Mouse (Mus musculus) kidney, adult 9 months (tissue): ENCODE measurements around the gene Ugt1a5.

ENCODE experiments used
- DNase-seq: peaks from one replicate; pipeline ENCODE4 v3.0.0; 2022

The Ugt1a5 gene

GRCm38 (mm10) chr1:88245881-88246280, 80.1 kb downstream of the Ugt1a5 start:
- DNase-seq: no peak

GRCm38 (mm10) chr1:88246386-88246785, 80.6 kb downstream of the Ugt1a5 start:
- DNase-seq: no peak

GRCm38 (mm10) chr1:88247660-88248059, 81.8 kb downstream of the Ugt1a5 start:
- DNase-seq: no peak

GRCm38 (mm10) chr1:88248658-88249057, 82.8 kb downstream of the Ugt1a5 start:
- DNase-seq: no peak

GRCm38 (mm10) chr1:88249596-88249995, 83.8 kb downstream of the Ugt1a5 start:
- no peak for DNase-seq

- no peak for DNase-seq
Measured at GRCm38 (mm10) chr1:88250023-88250422, 84.2 kb downstream of the Ugt1a5 start.

- no peak for DNase-seq
Measured at GRCm38 (mm10) chr1:88253106-88253505, 87.3 kb downstream of the Ugt1a5 start.

- DNase-seq: no peak
Measured at GRCm38 (mm10) chr1:88253540-88253939, 87.7 kb downstream of the Ugt1a5 start.

GRCm38 (mm10) chr1:88254793-88255465, 89.1 kb downstream of the Ugt1a5 start:
- no peak for DNase-seq

GRCm38 (mm10) chr1:88255466-88255857, 89.7 kb downstream of the Ugt1a5 start:
- no peak for DNase-seq

- no peak for DNase-seq
Measured at GRCm38 (mm10) chr1:88255989-88256754, 90.4 kb downstream of the Ugt1a5 start.

- no peak for DNase-seq
Measured at GRCm38 (mm10) chr1:88256886-88257663, 91.3 kb downstream of the Ugt1a5 start.

- no peak for DNase-seq
Measured at GRCm38 (mm10) chr1:88257681-88258080, 91.9 kb downstream of the Ugt1a5 start.

GRCm38 (mm10) chr1:88258361-88258760, 92.5 kb downstream of the Ugt1a5 start:
- DNase-seq: no peak

GRCm38 (mm10) chr1:88258881-88259642, 93.2 kb downstream of the Ugt1a5 start:
- no peak for DNase-seq

- no peak for DNase-seq
Measured at GRCm38 (mm10) chr1:88259643-88260024, 93.8 kb downstream of the Ugt1a5 start.

- DNase-seq: peak; percentile 60
Measured at GRCm38 (mm10) chr1:88260114-88260513, 94.3 kb downstream of the Ugt1a5 start.

GRCm38 (mm10) chr1:88260604-88261377, 95.0 kb downstream of the Ugt1a5 start:
- DNase-seq: no peak

GRCm38 (mm10) chr1:88261706-88262105, 95.9 kb downstream of the Ugt1a5 start:
- DNase-seq: no peak

GRCm38 (mm10) chr1:88262255-88262654, 96.4 kb downstream of the Ugt1a5 start:
- DNase-seq: peak; percentile 60

- DNase-seq: no peak
Measured at GRCm38 (mm10) chr1:88262961-88263360, 97.1 kb downstream of the Ugt1a5 start.

- no peak for DNase-seq
Measured at GRCm38 (mm10) chr1:88263778-88264177, 98.0 kb downstream of the Ugt1a5 start.
